Mouse (Mus musculus) adrenal gland, postnatal 14 days (tissue): Measurements from ENCODE around the gene Pram1. TPM values are rescaled to one million over a fixed set of nuclear protein-coding genes. Genes with fewer than 3 reads are reported as not detected.
"Not testable (repeated sequence)": the region's sequence is repeated elsewhere in the genome, so short reads cannot be mapped to it uniquely, and the experiment has no call there.

Experiments used
- DNase-seq: peaks from one replicate; pipeline ENCODE4 v3.0.0; 2021; ENCODE audit warnings: mixed read lengths
- long read RNA-seq, 2 experiments: library from polyadenylated mRNA; stranded (forward); transcript quantifications; one replicate each; pipeline ENCODE4 v2.0.0; 2021
- total RNA-seq: library from RNA; stranded (reverse); gene quantifications from 2 replicates; pipeline ENCODE4 v1.2.3, GENCODE M21; 2021

The Pram1 gene
- total RNA-seq, result 0.34 and 0.89 TPM in 2 replicates
- long read RNA-seq, experiment 1, partial matches to known transcripts, result 1 of 2 reads
- long read RNA-seq, experiment 1, other reads (novel, unspliced or antisense), result 1 of 2 reads
- long read RNA-seq, experiment 2, result 0 reads

- DNase-seq, result no peak
Observed at GRCm38 (mm10) chr17:33637516-33638276, at the start of gene Pram1. Gene Pram1 (plus strand): TSS chr17:33638056.

GRCm38 (mm10) chr17:33597271-33597670 is 40.6 kb upstream of the Pram1 start:
- DNase-seq, result no peak

- no peak for DNase-seq
Observed at GRCm38 (mm10) chr17:33598506-33598905, 39.4 kb upstream of the Pram1 start.

DNA sequence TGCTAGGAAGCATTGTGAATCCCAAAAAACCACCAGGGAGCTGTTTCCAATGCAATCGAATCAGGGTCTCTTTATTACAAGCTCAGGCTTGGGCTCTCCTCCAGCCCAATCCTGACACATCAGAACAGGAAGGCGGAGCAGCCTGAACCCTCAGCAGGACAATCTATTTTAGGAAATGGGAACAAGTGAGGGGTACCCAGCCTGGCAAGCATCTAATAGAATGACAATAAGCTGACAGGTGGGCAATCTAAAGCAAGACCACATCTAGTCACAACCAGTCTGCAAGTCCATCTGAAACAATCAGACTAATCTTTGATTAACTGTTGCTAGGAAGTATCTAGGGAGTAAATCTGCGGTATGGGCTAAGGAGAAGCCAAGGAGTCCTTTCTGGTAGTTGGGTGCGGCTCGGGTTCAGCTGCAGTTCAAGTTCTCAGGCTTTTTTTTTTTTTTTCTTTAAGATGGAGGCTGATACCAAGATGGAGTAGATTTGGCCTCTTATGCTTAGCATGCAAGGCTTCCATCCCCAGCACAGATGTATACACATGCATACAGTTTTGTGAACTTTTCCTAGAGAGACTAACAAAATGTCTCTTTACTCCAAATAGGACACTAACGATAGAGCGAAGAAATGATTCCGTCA is 37.9 kb upstream of the Pram1 start:
- no peak for DNase-seq

DNA sequence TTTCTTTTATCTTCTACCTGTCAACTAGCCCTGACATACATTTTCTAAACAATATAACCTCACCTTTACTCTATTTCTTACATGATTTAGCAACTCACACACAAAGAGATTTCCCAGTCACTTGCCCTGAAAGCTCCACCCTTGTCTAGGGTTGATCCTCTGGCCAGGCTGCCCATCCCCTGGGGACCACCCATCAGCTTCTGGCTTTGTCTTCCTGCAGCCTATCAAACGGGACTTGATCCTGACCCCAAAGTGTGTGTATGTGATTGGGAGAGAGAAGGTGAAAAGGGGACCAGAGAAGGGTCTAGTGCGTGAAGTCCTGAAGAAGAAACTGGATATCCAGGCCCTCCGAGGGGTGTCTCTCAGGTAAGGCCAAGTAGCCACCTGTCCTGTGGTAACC is 37.0 kb upstream of the Pram1 start:
- no peak for DNase-seq

DNA sequence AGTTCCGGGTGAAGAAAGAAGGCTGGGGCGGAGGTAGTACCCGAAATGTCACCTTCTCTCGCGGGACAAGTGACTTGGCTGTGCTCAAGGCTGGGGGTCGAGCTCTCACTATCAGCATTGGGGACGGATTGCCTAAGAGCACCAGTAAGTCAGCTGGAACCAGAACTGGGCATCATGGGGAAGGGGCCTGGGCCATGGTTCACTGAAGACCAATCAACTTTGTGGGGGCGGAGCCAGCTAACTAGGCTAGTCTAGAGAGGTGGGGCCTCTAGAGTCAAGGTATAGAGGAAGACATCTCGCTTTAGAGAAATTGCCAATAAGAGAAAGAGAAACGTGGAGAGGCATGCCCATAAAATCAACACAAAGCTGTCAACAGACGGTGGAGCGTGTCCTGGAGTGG is 35.9 kb upstream of the Pram1 start:
- DNase-seq, result no peak

DNA sequence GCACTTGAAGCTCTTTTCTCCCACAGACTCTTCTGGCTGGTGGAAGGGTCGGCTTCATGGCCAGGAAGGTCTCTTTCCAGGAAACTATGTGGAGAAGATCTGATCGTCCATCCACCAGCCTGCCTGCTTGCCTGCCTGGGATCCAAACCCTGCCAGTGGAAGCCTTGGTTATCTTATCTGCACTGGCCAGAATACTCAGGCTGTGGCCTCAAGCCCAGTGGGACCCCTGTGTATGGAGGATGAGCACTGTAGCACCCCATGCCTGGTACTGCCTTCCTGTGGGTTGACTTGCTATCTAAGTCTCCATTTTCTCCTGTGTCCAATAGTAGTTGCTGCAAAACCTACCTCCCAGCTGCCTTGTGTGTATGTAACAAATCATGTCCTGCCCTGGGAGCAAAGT is 30.6 kb upstream of the Pram1 start:
- DNase-seq, result no peak

DNA sequence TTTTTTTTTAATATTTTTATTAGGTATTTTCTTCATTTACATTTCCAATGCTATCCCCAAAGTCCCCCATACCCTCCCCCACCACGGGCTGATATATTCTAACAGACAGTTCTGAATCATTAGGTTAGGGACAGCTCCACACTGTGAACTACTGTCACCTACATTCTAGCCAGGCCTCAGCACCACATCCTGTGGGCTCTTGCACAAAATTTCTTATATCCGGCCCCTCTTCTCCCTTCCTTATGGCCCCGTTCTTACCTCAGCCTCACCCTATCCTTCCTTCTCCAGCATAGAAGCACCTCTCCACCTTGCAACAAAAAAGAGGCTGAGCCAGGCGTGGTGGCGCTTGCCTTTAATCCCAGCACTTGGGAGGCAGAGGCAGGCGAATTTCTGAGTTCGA is 27.3 kb upstream of the Pram1 start:
- no peak for DNase-seq

DNA sequence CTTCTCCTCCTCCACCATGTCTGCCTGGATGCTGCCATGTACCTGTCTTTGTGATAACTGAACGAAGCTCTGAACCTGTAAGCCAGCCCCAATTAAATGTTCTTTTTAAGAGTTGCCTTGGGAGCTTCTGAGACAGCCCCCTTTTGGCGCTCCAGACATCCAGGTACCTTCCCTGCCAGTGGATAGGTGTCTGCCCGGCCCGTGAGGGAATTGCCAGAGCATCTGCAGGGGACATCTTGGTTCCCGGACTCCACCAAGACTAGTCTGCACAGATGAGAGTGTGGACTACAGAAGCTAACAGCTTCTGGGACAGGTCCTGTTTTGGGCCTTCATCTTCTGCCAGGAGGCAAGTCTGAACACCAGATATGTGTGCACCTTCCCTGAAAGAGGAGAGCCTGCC is 24.1 kb upstream of the Pram1 start:
- DNase-seq, result not testable (repeated sequence)

DNA sequence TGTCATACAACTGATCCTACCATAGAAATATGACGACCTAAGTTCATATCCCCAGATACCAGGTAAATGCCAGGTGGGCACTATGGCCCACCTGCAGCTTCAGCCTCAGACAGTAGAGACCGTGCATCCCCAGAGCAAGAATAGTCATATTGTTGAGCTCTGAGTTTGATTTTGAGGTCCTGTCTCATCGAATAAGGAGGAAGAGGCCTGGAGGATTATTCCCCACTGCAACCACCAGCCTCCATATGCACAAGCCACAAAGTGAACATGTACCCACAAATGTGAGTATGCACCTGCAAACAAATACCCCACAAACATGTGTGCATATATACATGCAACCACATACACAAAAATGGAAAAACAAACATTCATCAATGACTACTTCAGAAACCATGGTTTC is 10.6 kb upstream of the Pram1 start:
- DNase-seq, result no peak

DNA sequence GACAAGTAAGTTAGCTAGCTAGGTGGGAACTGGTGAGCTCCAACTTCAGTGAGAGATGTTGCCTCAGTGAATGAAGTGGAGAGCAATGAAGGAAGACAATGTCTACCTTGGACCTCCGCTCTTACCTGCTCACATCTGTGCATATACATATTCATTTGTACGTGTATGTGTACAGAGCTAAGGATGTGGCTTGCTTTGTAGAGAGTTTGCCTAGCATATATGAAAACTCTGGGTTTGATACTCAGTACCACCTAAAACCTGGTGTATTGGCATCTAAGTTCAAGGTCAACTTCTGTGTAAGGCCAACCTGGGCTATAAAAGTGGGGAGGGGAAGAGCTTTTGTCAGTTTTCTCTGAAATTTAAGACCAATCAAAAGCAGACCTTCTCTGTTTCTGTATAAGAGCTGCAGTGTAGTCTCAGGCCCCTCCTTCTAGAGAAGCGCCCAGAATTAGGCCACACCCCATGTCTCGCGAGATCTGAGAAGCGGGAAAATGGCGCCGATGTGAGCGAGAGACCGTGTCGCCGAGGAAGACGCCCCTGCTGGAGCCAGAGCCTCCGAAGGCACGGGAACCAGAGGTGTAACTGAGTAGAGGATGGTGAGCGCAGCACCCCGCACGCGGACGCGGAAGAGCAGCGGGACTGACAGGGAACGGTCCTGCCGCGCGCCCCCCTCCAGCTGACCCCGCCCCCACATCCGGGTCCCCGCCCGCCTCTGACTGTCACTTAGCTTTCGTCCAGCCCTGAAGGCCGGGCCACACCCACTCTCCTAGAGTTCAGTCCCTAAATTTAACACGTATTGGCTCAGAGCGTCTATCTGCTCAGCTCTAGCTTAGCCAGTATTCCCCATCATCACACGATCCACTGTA is 9.0 kb upstream of the Pram1 start, which contains the start of gene Zfp414:
Zfp414 (plus strand) TSS at position 470 of the 866 bp plus-strand sequence.
- peak; percentile 95 for DNase-seq

DNA sequence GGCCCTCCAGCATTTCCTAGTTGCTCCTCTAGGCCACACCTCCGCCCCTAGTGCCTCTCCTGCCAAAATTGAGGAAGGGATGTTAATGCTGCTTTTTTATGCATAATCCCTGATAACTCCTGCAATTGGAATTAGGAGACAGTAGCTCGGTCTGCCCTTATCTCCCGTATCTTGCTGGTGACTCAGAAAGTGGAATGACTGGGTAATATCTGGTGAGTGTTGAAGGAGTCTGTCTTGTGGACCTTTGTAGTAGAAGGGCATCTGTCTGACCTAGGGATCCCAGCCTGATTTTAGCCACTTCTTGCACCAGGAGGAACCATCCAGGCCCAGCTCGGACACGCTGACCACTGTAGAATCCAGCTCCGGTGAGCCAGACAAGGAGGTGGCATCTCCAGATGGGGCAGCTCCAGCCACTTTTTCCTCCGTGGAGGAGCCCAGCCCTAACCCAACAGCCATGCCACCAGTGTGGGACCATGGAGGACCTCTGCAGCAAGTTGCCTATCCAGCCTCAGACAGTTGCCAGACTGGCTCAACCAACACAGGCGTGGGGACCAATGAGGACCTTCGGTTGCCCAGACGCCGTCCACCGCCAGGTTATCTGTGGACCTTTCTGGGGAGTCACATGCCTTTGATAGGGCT is 8.2 kb upstream of the Pram1 start:
- DNase-seq, result peak; percentile 23

- DNase-seq, result no peak
Observed at GRCm38 (mm10) chr17:33630171-33630895, 7.5 kb upstream of the Pram1 start.

DNA sequence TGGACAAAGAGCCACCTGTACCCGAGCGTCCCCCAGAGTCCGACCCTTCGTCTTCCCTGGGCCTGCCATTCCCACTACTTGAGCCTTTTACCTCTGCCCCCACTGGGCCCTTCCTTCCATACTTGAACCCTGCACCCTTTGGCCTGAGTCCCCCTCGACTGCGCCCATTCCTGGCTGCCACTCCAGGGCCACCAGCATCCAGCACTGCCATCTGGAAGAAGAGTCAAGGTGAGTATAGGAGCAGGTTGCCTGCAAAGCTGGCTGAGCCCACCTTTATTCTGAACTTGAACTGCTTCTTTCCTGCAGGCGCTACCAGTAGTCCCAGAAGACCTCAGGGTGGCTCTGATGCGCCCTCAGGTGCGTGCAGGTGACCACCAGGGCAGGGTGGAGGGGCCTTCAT is 6.6 kb upstream of the Pram1 start:
- DNase-seq, result no peak

GRCm38 (mm10) chr17:33631796-33632195 is 6.1 kb upstream of the Pram1 start:
- DNase-seq, result no peak

- peak; percentile 40 for DNase-seq
Observed at GRCm38 (mm10) chr17:33637038-33637437, 818 bp upstream of the Pram1 start.

GRCm38 (mm10) chr17:33639743-33640142 is 1.9 kb downstream of the Pram1 start:
- DNase-seq, result no peak

DNA sequence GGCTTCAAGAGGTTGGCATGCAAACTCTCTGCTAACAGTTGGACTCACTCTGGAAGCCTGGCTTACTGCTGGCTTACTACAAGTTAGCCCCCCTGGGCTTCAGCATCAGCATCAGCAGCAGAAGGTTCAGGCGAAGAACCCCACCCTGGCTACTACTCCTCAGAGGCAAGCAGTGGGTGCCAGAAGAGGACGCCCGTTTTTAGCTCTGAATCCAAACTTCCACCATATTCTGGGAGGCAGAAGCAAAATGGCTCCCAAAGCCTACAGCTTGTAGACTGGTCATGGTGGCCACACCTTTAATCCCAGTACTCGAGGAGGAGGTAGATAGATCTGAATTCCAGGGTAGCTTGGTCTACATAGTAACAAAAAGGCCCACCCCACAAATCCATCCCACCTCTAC is 6.2 kb downstream of the Pram1 start:
- no peak for DNase-seq

DNA sequence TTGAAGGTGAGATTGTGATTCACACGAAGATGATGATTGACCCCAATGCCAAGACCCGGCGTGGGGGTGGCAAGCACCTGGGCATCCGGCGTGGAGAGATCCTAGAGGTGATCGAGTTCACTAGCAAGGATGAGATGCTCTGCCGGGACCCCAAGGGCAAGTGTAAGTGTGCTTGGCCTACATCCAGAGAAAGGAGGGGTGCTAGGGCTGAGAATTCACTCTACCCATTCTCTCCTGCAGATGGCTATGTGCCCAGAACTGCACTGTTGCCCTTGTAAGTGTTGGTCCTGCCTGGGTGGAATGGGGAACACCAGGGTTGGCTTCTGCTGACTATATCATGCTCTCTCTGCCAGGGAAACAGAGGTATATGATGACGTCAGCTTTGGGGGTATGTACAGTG is 7.2 kb downstream of the Pram1 start:
- no peak for DNase-seq

DNA sequence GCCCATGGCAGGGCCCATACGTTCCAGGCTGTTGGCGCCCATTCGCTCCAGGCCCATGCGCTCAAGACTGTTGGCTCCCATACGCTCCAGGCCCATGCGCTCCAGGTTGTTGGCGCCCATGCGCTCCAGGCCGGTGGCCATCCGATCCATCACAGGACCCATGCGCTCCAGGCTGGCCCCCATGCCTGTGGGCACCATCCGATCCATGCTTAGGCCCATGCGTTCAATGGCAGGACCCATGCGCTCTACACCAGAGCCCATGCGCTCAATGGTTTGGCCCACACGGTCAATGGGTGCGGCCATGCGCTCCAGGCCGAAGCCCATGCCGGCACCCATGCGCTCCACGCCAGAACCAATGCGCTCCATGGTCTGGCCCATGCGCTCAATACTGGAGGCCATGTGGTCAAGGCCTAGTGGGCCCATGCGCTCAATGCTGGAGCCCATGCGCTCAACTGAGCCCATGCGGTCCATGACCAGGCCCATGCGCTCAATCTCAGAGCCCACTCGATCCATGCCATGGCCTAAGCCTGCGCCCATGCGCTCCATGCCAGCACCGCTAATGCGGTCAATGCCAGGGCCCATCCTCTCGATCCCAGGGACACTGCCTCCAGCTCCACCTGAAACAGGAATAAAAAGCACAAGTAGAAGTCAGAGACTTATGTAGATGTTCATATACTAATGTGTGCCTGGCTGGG is 12.1 kb downstream of the Pram1 start:
- DNase-seq, result no peak

- no peak for DNase-seq
Observed at GRCm38 (mm10) chr17:33666813-33667212, 29.0 kb downstream of the Pram1 start.
